Mouse (Mus musculus) spleen, adult 2 months (tissue): ENCODE measurements around the gene Man2a1.

Source experiments
- CTCF ChIP-seq: fragments of 200-500 bp; IDR thresholded peaks from 2 replicates; pipeline ENCODE4 v1.5.1; 2011; ENCODE audit warnings: mild to moderate bottlenecking, inconsistent platforms; ENCODE audit not compliant: insufficient read depth, insufficient read length, insufficient replicate concordance; ENCODE audit errors: extremely low read depth
- POLR2A ChIP-seq: fragments of 200-500 bp; IDR thresholded peaks from 2 replicates; pipeline ENCODE4 v1.6.1; 2011; ENCODE audit warnings: low read depth, low read length, inconsistent platforms

DNA sequence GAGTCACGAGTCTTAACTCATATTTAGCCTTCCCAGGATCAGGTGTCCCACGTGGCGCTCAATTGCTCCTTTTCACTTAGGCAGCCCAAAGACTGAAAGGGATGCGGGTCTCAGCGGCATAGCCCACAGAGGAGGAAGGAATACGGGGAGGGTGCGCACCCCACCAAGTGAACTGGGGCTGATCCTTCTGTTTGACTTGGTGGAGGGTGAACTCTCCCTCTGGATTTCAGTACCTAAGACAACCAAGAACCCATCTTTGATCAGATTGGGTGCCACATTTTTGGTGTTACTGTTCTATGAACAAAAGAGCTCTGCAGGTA lies 202.4 kb downstream of the Man2a1 start:
- no peak for TF ChIP-seq CTCF
- no peak for TF ChIP-seq POLR2A
